Mouse (Mus musculus): ENCODE measurements at regions not wholly inside any gene's neighbourhood (a gene's known extent, or its start where the extent isn't known, plus 50 kb on each side); places are given as distances from the start of the nearest gene placed in this dataset.

- no peak overlapping the region for H3K4me3 ChIP-seq (replicated peaks in 1 of 3; ENCODE audit: low read depth in 2 of 3, low read length in 2 of 3, poor library complexity in 1 of 3)
- in situ Hi-C loops (cut with MboI; ENCODE audit: low pct_ligation_motif_present, low pct_unique_long_range_greater_than_20kb, low sequenced_read_pairs), result no loop called here
- H3K27me3 ChIP-seq (replicated peaks), result no peaks in the 10 kb centered on the region
- TF ChIP-seq UBTF (IDR thresholded peaks at IDR 0.05; ENCODE audit: low read depth, low read length) (no peak), SMC3 (IDR thresholded peaks at IDR 0.05; ENCODE audit: low read depth, low read length) (no peak), RCOR1 (conservative IDR thresholded peaks at IDR 0.05; ENCODE audit: low read depth, low read length) (no peak), MXI1 (IDR thresholded peaks at IDR 0.05; ENCODE audit: low read depth, low read length) (no peak), EP300 (IDR thresholded peaks at IDR 0.05; ENCODE audit: low read length) (no peak), TBP (conservative IDR thresholded peaks at IDR 0.05; ENCODE audit: low read depth, low read length) (no peak), TCF12 (IDR thresholded peaks at IDR 0.05; ENCODE audit: low read depth, low read length) (no peak), SIN3A (IDR thresholded peaks at IDR 0.05; ENCODE audit: low read length) (no peak), USF2 (conservative IDR thresholded peaks at IDR 0.05; ENCODE audit: low read depth, low read length) (no peak), MEF2A (IDR thresholded peaks at IDR 0.05; ENCODE audit: borderline replicate concordance, low read depth, low read length) (no peak), CTCF (conservative IDR thresholded peaks at IDR 0.05 in 1 of 2, IDR thresholded peaks at IDR 0.05 in 1 of 2; ENCODE audit: low read depth in 2 of 2, low read length in 2 of 2) (no peak), PAX5 (IDR thresholded peaks at IDR 0.05; ENCODE audit: low read length) (no peak), HCFC1 (IDR thresholded peaks at IDR 0.05; ENCODE audit: low read depth, low read length) (no peak), CHD1 (IDR thresholded peaks at IDR 0.05; ENCODE audit: low read depth, low read length) (no peak)
- no peaks in the 10 kb centered on the region for H3K9me3 ChIP-seq (replicated peaks; ENCODE audit: low read length)
- no peaks in the 10 kb centered on the region for H3K79me2 ChIP-seq (replicated peaks; ENCODE audit: control insufficient read depth, extremely low read depth, insufficient read depth, poor library complexity, severe bottlenecking)
- no peak overlapping the region for H3K9ac ChIP-seq (ENCODE audit: insufficient read depth, low read depth)
- H3K27ac ChIP-seq (ENCODE audit: insufficient read depth, low read depth), result no peak overlapping the region
- no peak for DNase-seq (ENCODE audit: extremely low read depth)
- no peaks in the 10 kb centered on the region for H3K36me3 ChIP-seq (replicated peaks in 1 of 2; ENCODE audit: control insufficient read depth in 1 of 2, insufficient read depth in 1 of 2, low read length in 1 of 2)
- no peak overlapping the region for H3K4me2 ChIP-seq (ENCODE audit: insufficient read depth, low read depth, poor library complexity, severe bottlenecking)
- H3K4me1 ChIP-seq (ENCODE audit: control insufficient read depth in 1 of 2, insufficient read depth in 2 of 2), result no peaks in the 10 kb centered on the region
- dilution Hi-C loops (cut with MboI; ENCODE audit: extremely low pct_ligation_motif_present, extremely low pct_unique_long_range_greater_than_20kb, low sequenced_read_pairs), result no loop called here
Observed at GRCm38 (mm10) chr14:9478981-9479380, 812.9 kb upstream of the 4930452B06Rik start.

DNA sequence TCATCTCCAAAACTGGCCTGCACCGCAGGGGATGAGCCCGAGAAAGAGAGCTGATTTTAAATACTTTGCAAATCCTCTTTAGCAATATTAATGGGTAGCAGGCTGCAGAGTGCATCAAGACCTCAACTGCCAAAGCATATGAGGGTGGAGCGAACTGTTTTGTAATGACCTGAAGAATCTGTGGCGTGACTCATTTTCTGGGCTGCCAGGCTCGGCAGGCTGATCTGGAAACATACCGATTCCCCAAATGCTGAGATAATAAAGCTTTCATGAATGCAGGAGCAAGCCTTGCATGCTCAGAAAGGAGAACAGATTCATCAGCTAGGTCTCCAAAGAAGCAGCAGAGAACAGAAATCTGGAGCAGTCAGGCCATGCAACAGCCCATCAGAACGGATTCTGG is 809.1 kb upstream of the 4930452B06Rik start:
- in situ Hi-C loops (cut with MboI; ENCODE audit: low pct_ligation_motif_present, low pct_unique_long_range_greater_than_20kb, low sequenced_read_pairs) (no loop called here), dilution Hi-C loops (cut with MboI; ENCODE audit: extremely low pct_ligation_motif_present, extremely low pct_unique_long_range_greater_than_20kb, low sequenced_read_pairs) (no loop called here)
- Histone ChIP-seq H3K79me2 (replicated peaks; ENCODE audit: control insufficient read depth, extremely low read depth, insufficient read depth, poor library complexity, severe bottlenecking) (no peaks in the 10 kb centered on the region), H3K4me1 (ENCODE audit: control insufficient read depth in 1 of 2, insufficient read depth in 2 of 2) (peaks cover 0 to 5% of the 10 kb centered on the region in 2 experiments; a peak in 2 of 4 replicates), H3K36me3 (replicated peaks in 1 of 2; ENCODE audit: control insufficient read depth in 1 of 2, insufficient read depth in 1 of 2, low read length in 1 of 2) (no peaks in the 10 kb centered on the region), H3K27ac (ENCODE audit: insufficient read depth, low read depth) (no peak overlapping the region), H3K4me2 (ENCODE audit: insufficient read depth, low read depth, poor library complexity, severe bottlenecking) (no peak overlapping the region), H3K9me3 (replicated peaks; ENCODE audit: low read length) (no peaks in the 10 kb centered on the region), H3K27me3 (replicated peaks) (no peaks in the 10 kb centered on the region), H3K4me3 (replicated peaks in 1 of 3; ENCODE audit: low read depth in 2 of 3, low read length in 2 of 3, poor library complexity in 1 of 3) (no peak overlapping the region), H3K9ac (ENCODE audit: insufficient read depth, low read depth) (no peak overlapping the region)
- DNase-seq (ENCODE audit: extremely low read depth), result no peak
- TF ChIP-seq ELF1 (IDR thresholded peaks at IDR 0.05; ENCODE audit: low read depth, low read length), result no peak
- no peak for TF ChIP-seq RCOR1 (conservative IDR thresholded peaks at IDR 0.05; ENCODE audit: low read depth, low read length)
- TF ChIP-seq NRF1 (IDR thresholded peaks at IDR 0.05; ENCODE audit: low read depth, low read length), result no peak
- no peak for TF ChIP-seq EP300 (IDR thresholded peaks at IDR 0.05; ENCODE audit: low read length)
- no peak for TF ChIP-seq TCF12 (IDR thresholded peaks at IDR 0.05; ENCODE audit: low read depth, low read length)
